Mouse (Mus musculus): ENCODE data around the gene Ubtd2. TPM values are rescaled to one million over a fixed set of nuclear protein-coding genes. Genes with fewer than 3 reads are reported as not detected.

Ubtd2 gene
- polyA plus RNA-seq, 1 experiment from 2014 or later: 81.2 TPM

DNA sequence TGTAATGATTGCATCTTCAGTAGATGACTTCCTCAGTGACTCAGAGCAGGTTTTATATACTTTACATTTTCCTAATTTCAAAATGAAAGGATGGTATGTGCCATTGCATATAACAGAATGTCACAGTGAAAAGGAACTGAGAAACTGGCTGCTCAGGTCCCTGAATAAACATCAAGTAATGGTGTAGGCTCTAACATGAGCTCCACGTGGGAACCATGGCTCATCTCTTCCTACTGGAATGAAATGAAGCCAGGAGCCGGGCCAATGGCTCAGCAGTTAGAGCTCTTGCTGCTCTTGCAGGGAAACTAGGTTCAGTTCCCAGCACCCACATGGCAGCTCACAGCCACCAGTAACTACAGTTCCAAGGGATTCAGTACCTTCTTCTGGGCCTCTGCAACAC, 16.8 kb downstream of the Ubtd2 start:
- 65% methylated on average over 2 of the region's 2 CpGs for WGBS

DNA sequence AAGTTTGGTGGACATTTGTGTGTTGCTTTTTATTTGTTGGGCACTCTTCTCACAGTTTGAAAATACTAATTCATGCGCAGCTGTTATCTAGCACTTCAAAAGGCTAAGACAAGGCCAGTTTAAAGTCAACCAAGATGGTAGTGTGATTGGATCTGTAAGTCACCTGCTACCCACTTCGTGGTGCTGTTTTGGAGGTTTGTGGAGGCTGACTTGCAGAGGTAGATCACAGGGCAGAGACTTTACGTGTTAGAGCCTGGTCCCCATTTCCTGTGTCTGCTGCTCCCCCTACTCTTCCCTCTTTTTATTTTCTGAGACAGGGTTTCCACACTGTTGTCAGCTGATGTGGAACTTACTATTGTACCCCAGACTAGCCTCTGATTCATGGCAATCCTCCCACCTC, 19.6 kb downstream of the Ubtd2 start:
- WGBS: 88% methylated on average over 3 of the region's 3 CpGs
- no peaks in the 10 kb centered on the region for H3K27me3 ChIP-seq
- no peak overlapping the region for H3K4me3 ChIP-seq
- no peaks in the 10 kb centered on the region for H3K9me3 ChIP-seq
- no peak for ATAC-seq (ENCODE audit: insufficient number of reproducible peaks, insufficient read depth, low FRiP score, low TSS enrichment, low read depth)
- no peaks in the 10 kb centered on the region for H3K36me3 ChIP-seq
- H3K4me1 ChIP-seq: no peaks in the 10 kb centered on the region; the same call in 1 of the 2 replicates
- no peak overlapping the region for H3K4me2 ChIP-seq
- no peak overlapping the region for H3K9ac ChIP-seq
- H3K27ac ChIP-seq: no peak overlapping the region

More for the DNA sequence above, 16.8 kb downstream of the Ubtd2 start:
- no peaks in the 10 kb centered on the region; the same call in 1 of the 2 replicates for H3K4me1 ChIP-seq
- ATAC-seq (ENCODE audit: insufficient number of reproducible peaks, insufficient read depth, low FRiP score, low TSS enrichment, low read depth): no peak
- H3K36me3 ChIP-seq: 0 out of 2 replicates have a peak, but pooled peaks cover 4% of the 10 kb centered on the region
- H3K9me3 ChIP-seq: no peaks in the 10 kb centered on the region
- no peak overlapping the region for H3K4me2 ChIP-seq
- H3K27me3 ChIP-seq: no peaks in the 10 kb centered on the region
- H3K9ac ChIP-seq: no peak overlapping the region
- no peak overlapping the region for H3K27ac ChIP-seq
- no peak overlapping the region for H3K4me3 ChIP-seq

DNA sequence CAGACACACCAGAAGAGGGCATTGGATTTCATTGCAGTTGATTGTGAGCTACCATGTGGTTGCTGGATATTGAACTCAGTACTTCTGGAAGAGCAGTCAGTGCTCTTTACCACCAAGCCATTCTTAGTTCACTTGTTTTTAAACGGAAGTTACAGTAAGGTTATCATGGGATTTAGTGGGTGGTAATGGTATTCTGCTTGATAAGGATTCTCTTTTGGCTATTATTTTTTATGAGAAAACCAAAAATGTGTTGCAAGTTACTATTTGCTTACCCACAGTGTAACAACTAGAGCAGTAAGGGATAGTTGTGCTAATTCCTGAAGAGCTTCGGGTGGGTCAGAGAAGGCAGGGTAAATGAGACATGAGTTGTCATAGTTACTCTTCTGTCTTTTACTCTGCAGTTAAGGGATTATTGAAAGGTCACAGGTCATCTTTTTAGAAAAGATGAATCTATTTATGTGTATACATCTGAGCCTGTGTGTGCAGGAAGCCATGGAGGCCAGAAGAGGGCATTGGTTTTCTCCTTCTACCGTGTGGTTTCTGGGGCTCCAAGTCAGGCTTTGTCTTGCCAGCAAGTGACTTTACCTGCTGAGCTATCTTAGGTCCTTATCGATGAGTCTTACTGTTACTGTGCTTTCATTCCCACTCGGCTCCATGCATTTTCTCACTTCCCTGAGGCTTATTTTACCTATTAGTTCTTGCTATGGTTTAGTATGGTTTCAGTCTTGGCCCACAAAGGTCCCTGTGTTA, 20.5 kb downstream of the Ubtd2 start:
- no peaks in the 10 kb centered on the region for H3K27me3 ChIP-seq
- no peaks in the 10 kb centered on the region for H3K36me3 ChIP-seq
- H3K27ac ChIP-seq: no peak overlapping the region
- 75% methylated on average over 5 of the region's 5 CpGs for WGBS
- no peak overlapping the region for H3K4me3 ChIP-seq
- H3K4me1 ChIP-seq: no peaks in the 10 kb centered on the region; the same call in 1 of the 2 replicates
- H3K9me3 ChIP-seq: no peaks in the 10 kb centered on the region
- no peak overlapping the region for H3K4me2 ChIP-seq
- H3K9ac ChIP-seq: no peak overlapping the region
- no peak for ATAC-seq (ENCODE audit: insufficient number of reproducible peaks, insufficient read depth, low FRiP score, low TSS enrichment, low read depth)

- WGBS: 78% methylated on average over 2 of the region's 2 CpGs
- Histone ChIP-seq H3K27me3 (no peaks in the 10 kb centered on the region), H3K4me2 (no peak overlapping the region), H3K4me1 (peaks cover 4% of the 10 kb centered on the region), H3K9ac (no peak overlapping the region), H3K9me3 (no peaks in the 10 kb centered on the region), H3K4me3 (no peak overlapping the region), H3K27ac (no peak overlapping the region), H3K36me3 (no peaks in the 10 kb centered on the region)
- no peak for ATAC-seq (ENCODE audit: insufficient number of reproducible peaks, insufficient read depth, low FRiP score, low TSS enrichment, low read depth)
These were observed 26.4 kb downstream of the Ubtd2 start for GRCm38 (mm10) chr11:32481525-32481924.

DNA sequence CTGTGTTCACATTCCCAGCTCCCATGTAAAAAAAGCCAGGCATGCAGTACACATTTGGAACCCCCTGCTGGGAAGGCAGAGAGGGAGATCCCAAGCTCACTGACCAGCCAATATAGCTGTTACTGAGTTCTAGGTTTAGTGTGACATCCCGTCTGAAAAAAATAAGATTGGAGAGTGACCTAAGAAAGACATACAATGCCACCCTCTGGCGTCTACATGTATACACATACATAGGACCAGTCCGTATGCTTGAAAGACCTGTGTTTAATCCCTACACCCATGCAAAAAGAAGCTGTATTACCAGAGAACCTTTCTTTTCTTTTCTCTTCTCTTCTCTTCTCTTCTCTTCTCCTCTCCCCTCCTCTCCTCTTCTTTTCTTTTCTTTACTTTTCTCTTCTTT, 30.1 kb downstream of the Ubtd2 start:
- Histone ChIP-seq H3K9me3 (no peaks in the 10 kb centered on the region), H3K4me2 (no peak overlapping the region), H3K36me3 (no peaks in the 10 kb centered on the region), H3K27me3 (no peaks in the 10 kb centered on the region), H3K4me3 (no peak overlapping the region), H3K4me1 (peaks cover 28% of the 10 kb centered on the region), H3K9ac (no peak overlapping the region), H3K27ac (no peak overlapping the region)
- no peak for ATAC-seq (ENCODE audit: insufficient number of reproducible peaks, insufficient read depth, low FRiP score, low TSS enrichment, low read depth)
- 68% methylated on average over 3 of the region's 3 CpGs for WGBS

GRCm38 (mm10) chr11:32486621-32487020, 31.5 kb downstream of the Ubtd2 start:
- Histone ChIP-seq H3K4me3 (no peak overlapping the region), H3K27ac (no peak overlapping the region), H3K4me1 (peaks cover 33% of the 10 kb centered on the region), H3K36me3 (no peaks in the 10 kb centered on the region), H3K9me3 (no peaks in the 10 kb centered on the region), H3K27me3 (no peaks in the 10 kb centered on the region), H3K4me2 (no peak overlapping the region), H3K9ac (no peak overlapping the region)
- WGBS: 42% methylated on average over 3 of the region's 3 CpGs
- ATAC-seq (ENCODE audit: insufficient number of reproducible peaks, insufficient read depth, low FRiP score, low TSS enrichment, low read depth): no peak

DNA sequence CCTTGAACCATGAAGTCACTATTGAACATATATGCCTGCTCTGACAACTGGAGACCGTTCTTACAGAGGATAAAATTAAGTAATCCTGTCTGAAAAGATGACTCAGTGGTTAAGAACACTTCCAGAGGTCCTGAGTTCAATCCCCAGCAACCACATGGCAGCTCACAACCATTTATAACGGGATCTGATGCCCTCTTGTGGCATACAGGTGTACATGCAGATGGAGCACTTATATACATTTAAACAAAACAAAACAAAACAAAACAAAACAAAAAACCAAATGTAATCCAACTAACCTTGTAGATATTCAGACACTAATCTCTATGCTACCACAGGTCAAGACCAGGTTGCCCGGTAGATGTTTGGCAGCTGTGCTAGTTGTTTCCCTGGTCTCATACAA, 32.3 kb downstream of the Ubtd2 start:
- 86% methylated on average over 3 of the region's 3 CpGs for WGBS
- Histone ChIP-seq H3K4me1 (peaks cover 29% of the 10 kb centered on the region), H3K4me3 (no peak overlapping the region), H3K4me2 (no peak overlapping the region), H3K27ac (0 out of 2 replicates have a peak overlapping the region, but pooled peaks have one; percentile 51), H3K36me3 (no peaks in the 10 kb centered on the region), H3K27me3 (no peaks in the 10 kb centered on the region), H3K9me3 (no peaks in the 10 kb centered on the region), H3K9ac (no peak overlapping the region)
- no peak for ATAC-seq (ENCODE audit: insufficient number of reproducible peaks, insufficient read depth, low FRiP score, low TSS enrichment, low read depth)

GRCm38 (mm10) chr11:32488344-32488743, 33.2 kb downstream of the Ubtd2 start:
- Histone ChIP-seq H3K9ac (no peak overlapping the region), H3K9me3 (no peaks in the 10 kb centered on the region), H3K4me3 (no peak overlapping the region), H3K27ac (peak overlapping the region; percentile 51; the same call in 1 of the 2 replicates), H3K36me3 (no peaks in the 10 kb centered on the region), H3K4me1 (peaks cover 29% of the 10 kb centered on the region), H3K27me3 (no peaks in the 10 kb centered on the region), H3K4me2 (no peak overlapping the region)
- ATAC-seq (ENCODE audit: insufficient number of reproducible peaks, insufficient read depth, low FRiP score, low TSS enrichment, low read depth): no peak

DNA sequence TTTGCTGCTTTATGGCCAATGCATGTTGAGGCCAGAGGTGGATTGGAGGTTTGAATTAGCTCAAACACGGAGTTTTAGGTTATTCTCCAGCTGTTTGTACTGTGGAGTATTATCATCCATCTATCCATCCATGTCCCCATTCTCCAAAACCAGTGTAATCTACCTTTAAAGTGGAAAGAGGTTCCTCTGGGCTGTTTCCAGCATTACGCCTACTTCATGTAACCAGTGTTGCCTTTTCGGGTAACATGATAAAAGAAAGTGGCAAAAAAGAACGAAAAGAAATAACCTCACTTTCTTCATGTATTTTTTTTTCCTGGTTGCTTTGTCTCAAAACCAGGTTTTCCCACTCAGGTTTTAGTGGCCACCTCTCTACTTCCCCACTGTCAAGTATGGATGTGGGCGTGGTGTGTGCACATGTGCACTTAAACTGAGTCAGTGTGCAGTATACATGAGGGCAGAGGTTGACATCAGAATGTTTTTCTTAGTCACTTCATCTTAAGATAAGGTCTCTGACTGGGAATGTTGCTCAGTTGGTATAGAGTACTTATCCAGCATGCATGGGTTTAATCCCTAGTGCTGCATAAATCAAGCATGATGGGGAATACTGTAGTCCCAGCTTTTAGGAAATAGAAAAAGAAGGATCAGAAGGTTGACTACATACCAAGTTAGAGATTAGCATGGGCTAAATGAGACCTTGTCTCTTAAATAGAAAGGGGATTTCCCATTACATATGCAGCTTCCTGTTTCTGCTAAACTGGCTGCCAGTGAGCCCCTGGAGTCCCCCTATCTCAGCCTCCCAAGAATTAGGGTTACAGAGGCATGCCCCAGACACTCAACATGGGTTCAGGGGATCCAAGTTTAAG, 33.9 kb downstream of the Ubtd2 start:
- ATAC-seq (ENCODE audit: insufficient number of reproducible peaks, insufficient read depth, low FRiP score, low TSS enrichment, low read depth): no peak
- Histone ChIP-seq H3K4me2 (no peak overlapping the region), H3K4me3 (no peak overlapping the region), H3K9ac (no peak overlapping the region), H3K27ac (peak overlapping the region; percentile 51), H3K4me1 (peaks cover 29% of the 10 kb centered on the region), H3K9me3 (no peaks in the 10 kb centered on the region), H3K36me3 (no peaks in the 10 kb centered on the region), H3K27me3 (no peaks in the 10 kb centered on the region)
- WGBS: 68% methylated on average over 5 of the region's 5 CpGs

- Histone ChIP-seq H3K27ac (no peak overlapping the region), H3K27me3 (no peaks in the 10 kb centered on the region), H3K4me3 (no peak overlapping the region), H3K36me3 (no peaks in the 10 kb centered on the region), H3K4me2 (no peak overlapping the region), H3K9ac (no peak overlapping the region), H3K9me3 (no peaks in the 10 kb centered on the region), H3K4me1 (peaks cover 29% of the 10 kb centered on the region)
- no peak for ATAC-seq (ENCODE audit: insufficient number of reproducible peaks, insufficient read depth, low FRiP score, low TSS enrichment, low read depth)
- WGBS: 97% methylated on average over 2 of the region's 2 CpGs
These were observed 35.9 kb downstream of the Ubtd2 start for GRCm38 (mm10) chr11:32491079-32491478.

GRCm38 (mm10) chr11:32493312-32493711, 38.1 kb downstream of the Ubtd2 start:
- H3K4me2 ChIP-seq: no peak overlapping the region

DNA sequence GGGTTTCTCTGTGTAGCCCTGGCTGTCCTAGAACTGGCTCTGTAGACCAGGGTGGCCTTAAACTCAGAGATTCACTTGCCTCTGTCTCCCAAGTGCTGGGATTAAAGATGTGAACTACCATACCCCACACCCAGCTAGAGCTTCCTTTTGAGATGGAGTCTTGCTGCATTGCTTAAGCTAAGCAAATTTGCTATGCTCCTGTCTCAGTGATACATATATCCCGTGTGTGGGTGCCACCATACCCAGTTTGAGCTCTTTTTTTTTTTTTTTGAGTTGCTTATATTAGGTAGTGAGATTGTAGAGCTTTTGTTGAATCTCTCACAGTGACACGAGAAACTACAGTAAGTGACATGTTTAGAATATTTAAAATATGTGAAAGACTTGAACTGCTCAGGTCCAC, 40.1 kb downstream of the Ubtd2 start:
- H3K4me2 ChIP-seq: no peak overlapping the region
- ATAC-seq (ENCODE audit: insufficient number of reproducible peaks, insufficient read depth, low FRiP score, low TSS enrichment, low read depth): no peak
- H3K4me3 ChIP-seq: no peak overlapping the region
- H3K9ac ChIP-seq: no peak overlapping the region
- H3K9me3 ChIP-seq: no peaks in the 10 kb centered on the region
- H3K27me3 ChIP-seq: no peaks in the 10 kb centered on the region
- peaks cover 9% of the 10 kb centered on the region for H3K4me1 ChIP-seq
- WGBS: 79% methylated on average over 2 of the region's 2 CpGs
- no peak overlapping the region for H3K27ac ChIP-seq
- peaks cover 10% of the 10 kb centered on the region for H3K36me3 ChIP-seq

More at GRCm38 (mm10) chr11:32493312-32493711, 38.1 kb downstream of the Ubtd2 start:
- H3K4me1 ChIP-seq: peaks cover 23% of the 10 kb centered on the region
- no peak overlapping the region for H3K27ac ChIP-seq
- H3K9me3 ChIP-seq: no peaks in the 10 kb centered on the region
- no peak overlapping the region for H3K4me3 ChIP-seq
- no peak for ATAC-seq (ENCODE audit: insufficient number of reproducible peaks, insufficient read depth, low FRiP score, low TSS enrichment, low read depth)
- no peaks in the 10 kb centered on the region for H3K36me3 ChIP-seq
- no peaks in the 10 kb centered on the region for H3K27me3 ChIP-seq
- H3K9ac ChIP-seq: no peak overlapping the region
